Mouse (Mus musculus): ENCODE measurements around the gene Qrich1. TPM values are rescaled to one million over a fixed set of nuclear protein-coding genes. Genes with fewer than 3 reads are reported as not detected.
"Not testable (repeated sequence)": the region's sequence is repeated elsewhere in the genome, so short reads cannot be mapped to it uniquely, and the experiment has no call there.

Gene Qrich1
- polyA plus RNA-seq, 1 experiment from 2014 or later = 129 TPM

- peaks cover 53% of the 10 kb centered on the region for H3K4me1 ChIP-seq
- no peak for DNase-seq (ENCODE audit: low spot score)
- WGBS = 80% methylated on average over 4 of the region's 4 CpGs
- no peak overlapping the region for H3K27ac ChIP-seq
- H3K9me3 ChIP-seq = no peaks in the 10 kb centered on the region
- no peaks in the 10 kb centered on the region for H3K27me3 ChIP-seq (ENCODE audit: insufficient read depth, poor library complexity, severe bottlenecking)
- peaks cover 6% of the 10 kb centered on the region for H3K36me3 ChIP-seq
- no peak overlapping the region for H3K4me3 ChIP-seq
These were observed 74.9 kb downstream of the Qrich1 start for GRCm38 (mm10) chr9:108591462-108591861.

- DNase-seq (ENCODE audit: low spot score) = no peak
- H3K27me3 ChIP-seq (ENCODE audit: insufficient read depth, poor library complexity, severe bottlenecking) = no peaks in the 10 kb centered on the region
- H3K27ac ChIP-seq = peak overlapping the region; percentile 57
- peaks cover 41% of the 10 kb centered on the region for H3K4me1 ChIP-seq
- peak overlapping the region; percentile 16; the same call in 1 of the 2 replicates for H3K4me3 ChIP-seq
- WGBS = 32% methylated on average over 3 of the region's 3 CpGs
- no peaks in the 10 kb centered on the region for H3K9me3 ChIP-seq
- peaks cover 6% of the 10 kb centered on the region for H3K36me3 ChIP-seq
These were observed 77.7 kb downstream of the Qrich1 start for GRCm38 (mm10) chr9:108594354-108594753.

DNA sequence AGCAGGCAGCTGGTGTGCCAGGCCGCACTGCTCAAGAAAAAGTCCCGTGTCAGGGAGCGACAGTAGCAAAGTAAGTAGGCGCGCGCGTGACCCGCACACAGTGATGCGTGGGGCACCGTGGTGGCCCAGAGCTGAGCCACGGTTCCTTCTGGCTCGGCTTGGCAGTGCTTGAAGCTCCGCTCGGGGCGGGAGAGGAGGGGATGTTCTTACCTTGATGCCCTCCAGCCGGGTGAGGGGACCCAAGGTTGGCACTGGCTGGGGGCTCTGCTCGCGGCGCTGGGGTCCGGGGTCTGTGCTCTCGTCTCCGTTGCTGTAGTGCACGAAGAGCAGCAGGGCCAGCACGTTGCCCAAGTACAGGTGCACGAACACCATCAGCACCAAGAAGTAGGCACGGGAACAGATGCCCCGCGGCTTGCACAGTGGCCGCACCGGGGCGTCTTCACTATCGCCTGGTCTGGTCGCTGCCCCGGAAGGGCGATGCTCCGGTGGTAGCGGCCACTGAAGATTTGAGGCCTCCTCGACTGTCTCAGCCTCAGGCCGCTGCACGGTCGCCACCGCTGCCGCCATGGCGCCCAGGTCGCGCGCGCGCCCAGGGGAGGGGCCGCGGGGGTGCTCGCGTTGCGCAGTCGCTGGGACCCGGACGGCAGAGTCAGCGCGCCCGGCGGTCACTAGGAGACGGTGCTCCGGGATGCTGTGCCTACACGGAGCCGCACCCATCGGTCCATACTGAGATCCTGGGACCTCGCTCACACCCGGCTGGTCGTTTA is 80.6 kb downstream of the Qrich1 start, which contains the start of gene P4htm:
TSS of gene P4htm (minus strand) at position 670 of the 767 bp plus-strand sequence.
- H3K36me3 ChIP-seq = peaks cover 6% of the 10 kb centered on the region
- no peaks in the 10 kb centered on the region for H3K27me3 ChIP-seq (ENCODE audit: insufficient read depth, poor library complexity, severe bottlenecking)
- peak within 1 kb of the TSS; percentile 74 for H3K4me3 ChIP-seq
- WGBS = 2% methylated on average over 69 of the region's 69 CpGs
- H3K9me3 ChIP-seq = no peaks in the 10 kb centered on the region
- peak within 1 kb of the TSS; percentile 88 for H3K27ac ChIP-seq
- H3K4me1 ChIP-seq = peaks cover 34% of the 10 kb centered on the region
- DNase-seq (ENCODE audit: low spot score) = peak; percentile 90

GRCm38 (mm10) chr9:108599021-108599566 is 82.5 kb downstream of the Qrich1 start:
- H3K4me1 ChIP-seq = peaks cover 30% of the 10 kb centered on the region
- H3K36me3 ChIP-seq = peaks cover 22% of the 10 kb centered on the region
- 82% methylated on average over 4 of the region's 4 CpGs for WGBS
- no peaks in the 10 kb centered on the region for H3K27me3 ChIP-seq (ENCODE audit: insufficient read depth, poor library complexity, severe bottlenecking)
- DNase-seq (ENCODE audit: low spot score) = no peak
- no peaks in the 10 kb centered on the region for H3K9me3 ChIP-seq
- no peak overlapping the region for H3K4me3 ChIP-seq
- no peak overlapping the region for H3K27ac ChIP-seq

GRCm38 (mm10) chr9:108600011-108600410 is 83.4 kb downstream of the Qrich1 start:
- Histone ChIP-seq H3K27me3 (ENCODE audit: insufficient read depth, poor library complexity, severe bottlenecking) (no peaks in the 10 kb centered on the region), H3K4me1 (peaks cover 30% of the 10 kb centered on the region), H3K9me3 (no peaks in the 10 kb centered on the region), H3K36me3 (peaks cover 31% of the 10 kb centered on the region), H3K27ac (no peak overlapping the region), H3K4me3 (no peak overlapping the region)
- no peak for DNase-seq (ENCODE audit: low spot score)
- WGBS = 52% methylated on average over 2 of the region's 2 CpGs

GRCm38 (mm10) chr9:108601986-108602385 is 85.4 kb downstream of the Qrich1 start:
- Histone ChIP-seq H3K4me1 (peaks cover 18% of the 10 kb centered on the region), H3K27me3 (ENCODE audit: insufficient read depth, poor library complexity, severe bottlenecking) (no peaks in the 10 kb centered on the region), H3K4me3 (no peak overlapping the region), H3K9me3 (no peaks in the 10 kb centered on the region), H3K36me3 (peaks cover 51% of the 10 kb centered on the region), H3K27ac (no peak overlapping the region)
- 85% methylated on average over 4 of the region's 4 CpGs for WGBS
- DNase-seq (ENCODE audit: low spot score) = no peak

DNA sequence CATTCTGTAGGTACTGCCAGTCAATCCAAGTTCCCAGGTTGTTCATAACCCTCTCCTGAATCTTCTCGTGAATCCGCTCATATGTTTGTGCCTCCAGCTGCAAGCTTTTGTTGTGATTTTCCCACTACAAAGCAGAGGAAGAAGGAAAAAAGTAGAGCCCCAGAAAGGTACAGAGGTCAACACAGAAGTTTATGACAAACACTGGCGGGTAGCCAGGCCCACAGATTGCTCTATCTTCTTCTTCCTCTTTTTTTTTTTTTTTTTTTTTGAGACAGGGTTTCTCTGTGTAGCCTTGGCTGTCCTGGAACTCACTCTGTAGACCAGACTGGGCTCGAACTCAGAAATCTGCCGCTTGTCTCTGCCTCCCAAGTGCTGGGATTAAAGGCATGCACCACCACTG is 91.3 kb downstream of the Qrich1 start:
- Histone ChIP-seq H3K36me3 (peaks cover 100% of the 10 kb centered on the region), H3K4me1 (0 out of 2 replicates have a peak, but pooled peaks cover 16% of the 10 kb centered on the region)
- not testable (repeated sequence) for H3K27me3 ChIP-seq (ENCODE audit: insufficient read depth, poor library complexity, severe bottlenecking); H3K9me3 ChIP-seq; H3K27ac ChIP-seq; H3K4me3 ChIP-seq; DNase-seq (ENCODE audit: low spot score)
- 90% methylated on average over 5 of the region's 5 CpGs for WGBS

DNA sequence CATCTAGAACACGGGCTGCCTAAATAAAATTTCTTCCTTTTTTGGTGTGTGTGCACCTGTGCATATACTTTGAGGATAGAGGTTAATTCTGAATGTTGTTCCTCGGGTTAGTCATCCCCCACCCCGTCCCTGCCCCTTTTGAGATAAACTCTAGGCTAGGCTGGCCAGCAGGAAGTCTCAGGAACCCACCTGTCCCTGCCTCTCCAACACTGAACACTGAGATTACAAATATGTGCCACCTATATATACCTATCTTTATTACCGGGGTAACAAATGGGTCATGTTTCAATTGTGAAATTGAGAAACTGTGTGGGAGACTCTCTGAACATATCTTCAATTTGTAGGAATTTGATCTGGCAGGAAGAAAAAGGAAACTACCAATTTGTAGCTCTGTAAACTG is 92.3 kb downstream of the Qrich1 start:
- DNase-seq (ENCODE audit: low spot score) = no peak
- H3K27ac ChIP-seq = no peak overlapping the region
- 81% methylated on average over 4 of the region's 4 CpGs for WGBS
- no peak overlapping the region for H3K4me3 ChIP-seq
- no peaks in the 10 kb centered on the region for H3K27me3 ChIP-seq (ENCODE audit: insufficient read depth, poor library complexity, severe bottlenecking)
- H3K9me3 ChIP-seq = no peaks in the 10 kb centered on the region
- H3K4me1 ChIP-seq = 0 out of 2 replicates have a peak, but pooled peaks cover 16% of the 10 kb centered on the region
- peaks cover 100% of the 10 kb centered on the region for H3K36me3 ChIP-seq

MicroRNAs within 50 kb of the gene (microRNA counts, 519-probe panel; counts per million panel counts)
- microRNA mmu-miR-191 = 5,355 counts per million, percentile 47 among the panel's probes with 10 or more counts
- 4,397 counts per million, percentile 27 among the panel's probes with 10 or more counts for microRNA mmu-miR-425

Small RNAs within 50 kb of the gene (microRNA-seq; reads per million reads assigned to microRNA genes)
- not detected for gene Gm24083
- not detected for gene Mir191
- gene Mir425 = 2,792 reads per million, percentile 86 among the genes with 10 or more reads in this experiment

Other genes with a start within 250 kb of the Qrich1 start
- gene Nicn1, start 226.4 kb upstream of the Qrich1 start, polyA plus RNA-seq (2016; fragmentation: Nextera tagmentation; extraction: Ambion mirVana) = 21.4 and 24.2 TPM in 2 replicates
- gene Amt, start 220.0 kb upstream of the Qrich1 start, polyA plus RNA-seq (2016; fragmentation: Nextera tagmentation; extraction: Ambion mirVana) = 15.3 and 16.1 TPM in 2 replicates
- gene Rhoa, start 210.7 kb upstream of the Qrich1 start, polyA plus RNA-seq (2016; fragmentation: Nextera tagmentation; extraction: Ambion mirVana) = 277 and 285 TPM in 2 replicates
- 28.2 and 30.3 TPM in 2 replicates for gene Tcta, start 210.6 kb upstream of the Qrich1 start, polyA plus RNA-seq (2016; fragmentation: Nextera tagmentation; extraction: Ambion mirVana)
- 1,031 and 1,079 TPM in 2 replicates for gene Gpx1, start 177.9 kb upstream of the Qrich1 start, polyA plus RNA-seq (2016; fragmentation: Nextera tagmentation; extraction: Ambion mirVana)
- 114 and 122 TPM in 2 replicates for gene Usp4, start 169.0 kb upstream of the Qrich1 start, polyA plus RNA-seq (2016; fragmentation: Nextera tagmentation; extraction: Ambion mirVana)
- 0.34 TPM in 2 replicates for gene 1700102P08Rik, start 124.0 kb upstream of the Qrich1 start, polyA plus RNA-seq (2016; fragmentation: Nextera tagmentation; extraction: Ambion mirVana)
- gene Ccdc36, start 88.3 kb upstream of the Qrich1 start, polyA plus RNA-seq (2016; fragmentation: Nextera tagmentation; extraction: Ambion mirVana) = 1.1 and 1.5 TPM in 2 replicates
- gene BC048562, start 80.3 kb upstream of the Qrich1 start, polyA plus RNA-seq (2016; fragmentation: Nextera tagmentation; extraction: Ambion mirVana) = not detected in 2 replicates
- gene Ccdc71, start 56.3 kb upstream of the Qrich1 start, polyA plus RNA-seq (2016; fragmentation: Nextera tagmentation; extraction: Ambion mirVana) = 46.6 and 61.1 TPM in 2 replicates
- gene Klhdc8b, start 55.2 kb upstream of the Qrich1 start, polyA plus RNA-seq (2016; fragmentation: Nextera tagmentation; extraction: Ambion mirVana) = 86.8 and 106 TPM in 2 replicates
- 46.3 and 57.4 TPM in 2 replicates for gene Lamb2, start 37.1 kb upstream of the Qrich1 start, polyA plus RNA-seq (2016; fragmentation: Nextera tagmentation; extraction: Ambion mirVana)
- gene Usp19, start 26.2 kb upstream of the Qrich1 start, polyA plus RNA-seq (2016; fragmentation: Nextera tagmentation; extraction: Ambion mirVana) = 78.6 and 84.1 TPM in 2 replicates
- gene Qars, start 9.1 kb upstream of the Qrich1 start, polyA plus RNA-seq (2016; fragmentation: Nextera tagmentation; extraction: Ambion mirVana) = 83.2 and 95.8 TPM in 2 replicates
- gene Impdh2, start 43.5 kb downstream of the Qrich1 start, polyA plus RNA-seq (2016; fragmentation: Nextera tagmentation; extraction: Ambion mirVana) = 155 and 194 TPM in 2 replicates
- 50.5 and 58.6 TPM in 2 replicates for gene Ndufaf3, start 50.6 kb downstream of the Qrich1 start, polyA plus RNA-seq (2016; fragmentation: Nextera tagmentation; extraction: Ambion mirVana)
- gene Dalrd3, start 53.1 kb downstream of the Qrich1 start, polyA plus RNA-seq (2016; fragmentation: Nextera tagmentation; extraction: Ambion mirVana) = 106 and 122 TPM in 2 replicates
- 99.6 and 105 TPM in 2 replicates for gene Wdr6, start 61.9 kb downstream of the Qrich1 start, polyA plus RNA-seq (2016; fragmentation: Nextera tagmentation; extraction: Ambion mirVana)
- gene P4htm, start 80.9 kb downstream of the Qrich1 start, polyA plus RNA-seq (2016; fragmentation: Nextera tagmentation; extraction: Ambion mirVana) = 13.2 and 20.6 TPM in 2 replicates
- gene Arih2, start 132.6 kb downstream of the Qrich1 start, polyA plus RNA-seq (2016; fragmentation: Nextera tagmentation; extraction: Ambion mirVana) = 50.3 and 52.0 TPM in 2 replicates
- 53.0 and 53.7 TPM in 2 replicates for gene Slc25a20, start 145.3 kb downstream of the Qrich1 start, polyA plus RNA-seq (2016; fragmentation: Nextera tagmentation; extraction: Ambion mirVana)
- gene Prkar2a, start 172.5 kb downstream of the Qrich1 start, polyA plus RNA-seq (2016; fragmentation: Nextera tagmentation; extraction: Ambion mirVana) = 26.5 and 29.1 TPM in 2 replicates

Data from heart, embryonic 10.5 days (tissue).